Mouse (Mus musculus) neutrophil, adult 59 days (primary cell): ENCODE results near the gene Gspt1. TPM values are rescaled to one million over a fixed set of nuclear protein-coding genes. Genes with fewer than 3 reads are reported as not detected.

Experiments
- total RNA-seq, 2 experiments: library from RNA; stranded (reverse); gene quantifications; 1 replicate in 1 of 2; 2 replicates in 1 of 2; pipeline ENCODE4 v1.2.4; 2023

Gene Gspt1
- total RNA-seq: 10 to 100 TPM; 37.5 to 38.6 TPM

DNA sequence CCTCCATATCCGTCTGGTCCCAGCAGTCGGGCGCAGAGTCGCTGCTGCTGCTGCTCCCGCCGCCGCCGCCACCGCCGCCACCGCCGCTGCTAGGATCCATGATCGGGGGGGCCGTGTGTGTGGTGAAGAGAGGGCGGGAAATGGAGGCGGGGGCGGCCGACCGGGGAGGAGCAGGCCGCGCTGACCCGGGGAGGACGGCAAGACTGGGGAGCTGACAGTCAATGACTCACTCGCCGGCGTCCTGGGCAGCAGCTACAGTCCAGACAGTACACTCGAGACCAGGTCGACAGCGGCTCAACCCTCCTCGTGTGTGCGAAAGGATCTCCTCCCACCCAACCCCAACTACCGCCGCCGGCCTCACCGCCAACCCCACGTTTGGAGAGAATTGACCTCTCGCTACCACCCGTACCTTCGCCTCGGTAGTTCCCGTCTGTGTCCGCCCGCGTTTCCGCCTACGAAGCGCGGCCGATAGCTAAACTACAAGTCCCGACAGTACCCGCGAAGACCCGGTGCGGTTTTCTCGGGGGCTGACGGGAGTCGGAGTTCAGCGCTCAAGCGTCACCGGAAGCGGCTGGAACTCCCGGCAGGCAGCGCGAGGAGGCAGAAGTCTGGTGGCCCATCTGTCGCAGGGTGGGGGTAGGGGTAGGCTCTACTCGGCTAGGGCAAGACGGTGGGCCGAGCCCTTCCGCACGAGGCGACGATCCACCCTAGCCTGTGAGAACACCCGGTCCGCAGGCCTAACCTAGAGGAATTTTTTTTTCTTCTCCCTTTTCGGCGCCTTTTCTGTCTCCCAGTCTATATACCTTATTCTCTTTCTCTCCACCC is at the start of gene Gspt1:
Gene Gspt1, minus strand, starts transcription at position 428 of the 825 bp plus-strand sequence.

DNA sequence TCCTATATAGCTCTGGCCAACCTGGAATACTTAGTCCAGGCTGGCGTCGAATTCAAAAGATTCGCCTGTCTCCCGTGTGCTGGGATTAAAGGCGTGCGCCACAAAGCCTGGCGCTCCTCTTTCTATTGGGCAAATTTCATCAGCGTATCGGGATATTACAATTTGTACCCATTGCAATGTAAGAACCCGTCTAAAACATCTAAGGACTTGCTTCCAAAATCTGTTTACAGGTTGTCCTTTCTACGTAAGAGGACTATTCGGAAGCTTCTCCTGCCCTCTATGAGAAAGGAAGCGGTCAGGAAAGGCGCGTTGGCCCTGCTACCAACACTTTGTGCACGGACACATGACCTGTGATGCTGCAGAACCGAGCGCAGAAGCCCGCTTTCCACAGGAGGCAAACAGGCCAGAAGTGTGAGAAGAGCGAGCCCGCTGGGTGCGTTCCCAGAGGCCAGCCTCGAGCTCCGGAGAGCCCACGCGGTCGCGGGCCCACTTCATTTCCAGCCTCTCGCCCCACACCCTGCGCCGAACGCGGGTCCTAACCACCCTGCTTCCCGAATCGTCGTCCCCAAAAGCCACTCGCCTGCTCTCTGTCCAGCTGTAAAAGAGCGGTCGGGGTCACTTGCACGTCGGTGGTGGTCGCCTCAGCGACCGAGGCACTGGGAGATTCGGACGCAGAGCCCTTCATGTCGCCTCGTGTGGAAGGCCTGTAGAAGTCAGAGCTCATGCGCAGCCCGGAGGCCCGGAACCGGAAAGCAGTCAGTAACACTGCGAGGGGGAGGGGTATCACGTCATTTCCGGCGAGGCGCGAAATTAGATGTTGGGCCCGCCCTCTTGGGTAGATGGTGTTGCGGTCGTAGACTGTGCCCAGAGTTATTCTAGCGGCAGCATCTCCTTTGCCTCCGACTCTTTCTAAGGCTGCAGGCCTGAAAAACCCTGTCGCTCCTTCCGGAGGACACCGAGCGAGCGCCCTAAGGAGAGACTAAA is 51.3 kb downstream of the Gspt1 start, which contains the start of gene Rsl1d1:
Gene Rsl1d1, minus strand, starts transcription at position 761 of the 984 bp plus-strand sequence.

DNA sequence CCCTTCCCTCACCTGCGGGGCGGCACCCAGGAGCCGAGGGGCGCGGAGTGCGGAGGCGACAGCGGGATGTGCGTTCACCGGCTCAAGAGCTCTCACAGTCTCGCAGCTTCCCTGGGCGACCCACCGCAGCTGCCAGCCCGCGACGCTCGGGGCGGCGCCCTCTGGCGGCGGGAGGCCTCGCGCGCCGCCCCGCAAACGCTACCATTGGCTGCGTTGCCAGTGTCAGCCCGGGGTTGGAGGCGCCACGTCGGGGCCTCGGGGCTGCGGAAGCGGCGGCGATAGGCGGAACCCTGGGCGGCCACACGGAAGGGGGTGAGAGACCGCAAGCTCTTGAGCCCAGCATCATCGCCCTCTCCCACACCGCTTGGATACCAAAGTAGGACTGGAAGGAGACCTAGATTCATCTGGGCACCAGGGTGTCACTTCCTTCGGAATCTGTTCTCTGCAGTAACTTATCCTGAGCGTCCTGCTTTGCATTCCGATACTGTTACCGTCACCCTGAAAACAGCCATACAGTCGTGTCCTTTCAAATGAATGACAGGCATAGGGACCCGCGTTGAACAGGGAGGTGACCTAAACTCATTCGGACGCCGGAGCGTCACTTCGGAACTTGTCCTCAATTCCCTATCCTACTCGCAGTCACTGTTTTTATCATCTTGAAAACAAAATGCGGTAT is 77.8 kb downstream of the Gspt1 start, which contains the start of gene Zc3h7a:
Gene Zc3h7a, minus strand, starts transcription at position 186 of the 676 bp plus-strand sequence.

Other genes starting within 250 kb of the Gspt1 start
- 1 to 10 TPM; 1.1 to 3.9 TPM for gene Snn, start 193.4 kb downstream of the Gspt1 start, total RNA-seq
- 100 to 1,000 TPM; 353 to 366 TPM for gene Litaf, start 188.2 kb downstream of the Gspt1 start, total RNA-seq
- gene Txndc11, start 119.7 kb downstream of the Gspt1 start, total RNA-seq: 10 to 100 TPM; 25.5 to 27.1 TPM
- gene Zc3h7a, start 77.9 kb downstream of the Gspt1 start, total RNA-seq: 100 to 1,000 TPM; 184 to 201 TPM
- 10 to 100 TPM; 31.9 to 32.5 TPM for gene Rsl1d1, start 51.0 kb downstream of the Gspt1 start, total RNA-seq
- under 1 TPM; 0.66 to 0.91 TPM for gene Tnfrsf17, start 59.5 kb upstream of the Gspt1 start, total RNA-seq
- gene Snx29, start 68.6 kb upstream of the Gspt1 start, total RNA-seq: 10 to 100 TPM; 22.6 to 32.8 TPM